In genomic region chr7:126799050-126799467, GRCm38 (mm10) we compare ENCODE assay signal across 8 mouse cellular contexts. TPM values are rescaled to one million over a fixed set of nuclear protein-coding genes. Genes with fewer than 3 reads are reported as not detected.
A peak's percentile ranks its signal among the peaks of the same experiment; 100 is the strongest.
DNase-seq lines count a peak whose midpoint lies in the region; ATAC-seq and TF ChIP-seq lines count a peak whose summit lies in the region.

No protein-coding gene starts in this region.

- no peak for TF ChIP-seq CTCF in ES-Bruce4 (IDR thresholded peaks at IDR 0.05; ENCODE audit: low read depth, low read length)
- no peak for TF ChIP-seq CTCF in lung, adult 2 months (IDR thresholded peaks at IDR 0.05; ENCODE audit: insufficient read depth, low read length)

- 0 out of 2 replicates have a peak, but pooled peaks have one; percentile 51 for TF ChIP-seq EP300 in ES-Bruce4 (IDR thresholded peaks at IDR 0.05; ENCODE audit: insufficient read depth, low read depth, low read length)

- intact Hi-C loops in heart, postnatal 25 days (cut with DNase I) = no loop called here

- peak; percentile 98 for DNase-seq in forebrain, embryonic 14.5 days (ENCODE audit: low spot score)
- peak; percentile 98 for DNase-seq in heart, postnatal 25 days (ENCODE audit: low spot score)
- peak; percentile 98 to 99 for DNase-seq in layer of hippocampus, adult 18-20 months (ENCODE audit: low spot score in 2 of 2)
- peak; percentile 93 for DNase-seq in lung, adult 2 months
- DNase-seq in thymus, adult 18-20 months = peak; percentile 94 to 97

- H3K9ac ChIP-seq in ES-Bruce4 (ENCODE audit: low read depth, poor library complexity, severe bottlenecking) = peak overlapping the region; percentile 85
- H3K9ac ChIP-seq in forebrain, embryonic 14.5 days (ENCODE audit: low read length) = peak overlapping the region; percentile 84

- WGBS in forebrain, embryonic 14.5 days = 0% methylated on average over 29 of the region's 36 CpGs
- under 1% methylated on average over 30 of the region's 36 CpGs for WGBS in lung, adult 2 months

- TF ChIP-seq POLR2A in ES-Bruce4 (IDR thresholded peaks at IDR 0.05; ENCODE audit: insufficient read depth, low read length) = peak; percentile 99
- peak; percentile 99 for TF ChIP-seq POLR2A in lung, adult 2 months (IDR thresholded peaks at IDR 0.05; ENCODE audit: borderline replicate concordance, extremely low read depth, low read depth, low read length)

- H3K9me3 ChIP-seq in ES-Bruce4 (replicated peaks; ENCODE audit: control insufficient read depth, insufficient read depth, low read length, poor library complexity, severe bottlenecking) = no peaks in the 10 kb centered on the region
- H3K9me3 ChIP-seq in forebrain, embryonic 14.5 days (replicated peaks; ENCODE audit: control insufficient read depth, low read length) = no peaks in the 10 kb centered on the region

- peak overlapping the region; percentile 90 for H3K4me2 ChIP-seq in forebrain, embryonic 14.5 days (ENCODE audit: low read length)

- H3K27ac ChIP-seq in ES-Bruce4 (ENCODE audit: insufficient read depth, low read length) = peak overlapping the region; percentile 23
- H3K27ac ChIP-seq in forebrain, embryonic 14.5 days (ENCODE audit: low read depth, low read length) = peak overlapping the region; percentile 95

- H3K36me3 ChIP-seq in ES-Bruce4 (ENCODE audit: control insufficient read depth, insufficient read depth, low read length, poor library complexity, severe bottlenecking) = peaks cover 28% of the 10 kb centered on the region
- H3K36me3 ChIP-seq in forebrain, embryonic 14.5 days (ENCODE audit: control insufficient read depth, insufficient read depth, low read length) = peaks cover 45% of the 10 kb centered on the region

- peak overlapping the region; percentile 89 for H3K4me3 ChIP-seq in ES-Bruce4 (ENCODE audit: low read depth, low read length)
- peak overlapping the region; percentile 70 for H3K4me3 ChIP-seq in forebrain, embryonic 14.5 days (ENCODE audit: low read depth, low read length)
- H3K4me3 ChIP-seq in lung, adult 2 months (replicated peaks; ENCODE audit: extremely low read depth, low read depth, low read length) = peak overlapping the region; percentile 100

- H3K4me1 ChIP-seq in ES-Bruce4 (ENCODE audit: control insufficient read depth, insufficient read depth, low read length) = no peaks in the 10 kb centered on the region
- peaks cover 12% of the 10 kb centered on the region for H3K4me1 ChIP-seq in forebrain, embryonic 14.5 days (ENCODE audit: control insufficient read depth, insufficient read depth, low read length)
- H3K4me1 ChIP-seq in lung, adult 2 months (ENCODE audit: control insufficient read depth, insufficient read depth, low read length) = peaks cover 10% of the 10 kb centered on the region

- no peaks in the 10 kb centered on the region for H3K27me3 ChIP-seq in ES-Bruce4 (ENCODE audit: control insufficient read depth, insufficient read depth, low read length, poor library complexity, severe bottlenecking)
- H3K27me3 ChIP-seq in forebrain, embryonic 14.5 days (replicated peaks; ENCODE audit: control insufficient read depth, insufficient read depth, low read length) = no peaks in the 10 kb centered on the region

- peak; percentile 79 for ATAC-seq in cerebellum, adult (ENCODE audit: insufficient number of reproducible peaks, low FRiP score, low TSS enrichment)
- peak; percentile 97 for ATAC-seq in forebrain, embryonic 14.5 days
- peak; percentile 86 for ATAC-seq in neutrophil, adult 5-6 weeks (ENCODE audit: extremely low read depth, insufficient number of reproducible peaks, low FRiP score, poor library complexity, severe bottlenecking)

RNA-seq across cellular contexts. Expression of gene Fam57b, which starts 1.6 kb away (rescaled TPM):
- polyA plus RNA-seq in ES-Bruce4 (2011; ENCODE audit: insufficient read depth, insufficient read length, low read depth, missing spikeins) = 2.7 and 4.2 TPM in 2 replicates
- 31.3 and 37.4 TPM in 2 replicates for polyA plus RNA-seq in forebrain, embryonic 14.5 days (2014; fragmentation: Nextera tagmentation; extraction: Ambion mirVana)
- total RNA-seq in heart, postnatal 25 days (2021) = 10 to 100 TPM in 1 of 2 experiments, 1 to 10 TPM in 1; 8.9 to 10.4 TPM
- 10 to 100 TPM; 62.4 to 68.1 TPM for total RNA-seq in layer of hippocampus, adult 18-20 months (2021)
- polyA plus RNA-seq in lung, adult 2 months (2012; rRNA removed) = 11.9 and 13.3 TPM in 2 replicates
- not detected in 2 replicates for total RNA-seq in neutrophil, adult 5-6 weeks (2017)

RNA-seq across cellular contexts. Expression of gene Ppp4c, which starts 6.8 kb away (rescaled TPM):
- polyA plus RNA-seq in ES-Bruce4 (2011; ENCODE audit: insufficient read depth, insufficient read length, low read depth, missing spikeins) = 111 and 127 TPM in 2 replicates
- 231 and 256 TPM in 2 replicates for polyA plus RNA-seq in forebrain, embryonic 14.5 days (2014; fragmentation: Nextera tagmentation; extraction: Ambion mirVana)
- 10 to 100 TPM; 32.7 to 33.1 TPM for total RNA-seq in heart, postnatal 25 days (2021)
- 10 to 100 TPM; 48.9 to 54.5 TPM for total RNA-seq in layer of hippocampus, adult 18-20 months (2021)
- polyA plus RNA-seq in lung, adult 2 months (2012; rRNA removed) = 135 and 156 TPM in 2 replicates
- 210 and 221 TPM in 2 replicates for total RNA-seq in neutrophil, adult 5-6 weeks (2017)

RNA-seq across cellular contexts. Expression of gene Tbx6, which starts 17.8 kb away (rescaled TPM):
- polyA plus RNA-seq in ES-Bruce4 (2011; ENCODE audit: insufficient read depth, insufficient read length, low read depth, missing spikeins) = 1.7 TPM in 2 replicates
- 0.42 and 0.47 TPM in 2 replicates for polyA plus RNA-seq in forebrain, embryonic 14.5 days (2014; fragmentation: Nextera tagmentation; extraction: Ambion mirVana)
- total RNA-seq in heart, postnatal 25 days (2021) = under 1 TPM; 0.34 to 0.70 TPM
- total RNA-seq in layer of hippocampus, adult 18-20 months (2021) = under 1 TPM; 0.56 to 0.64 TPM
- 8.7 and 9.5 TPM in 2 replicates for polyA plus RNA-seq in lung, adult 2 months (2012; rRNA removed)
- 14.4 and 19.8 TPM in 2 replicates for total RNA-seq in neutrophil, adult 5-6 weeks (2017)

RNA-seq across cellular contexts. Expression of gene Ypel3, which starts 22.3 kb away (rescaled TPM):
- polyA plus RNA-seq in ES-Bruce4 (2011; ENCODE audit: insufficient read depth, insufficient read length, low read depth, missing spikeins) = 56.8 and 62.1 TPM in 2 replicates
- polyA plus RNA-seq in forebrain, embryonic 14.5 days (2014; fragmentation: Nextera tagmentation; extraction: Ambion mirVana) = 206 and 230 TPM in 2 replicates
- 10 to 100 TPM; 63.7 to 74.0 TPM for total RNA-seq in heart, postnatal 25 days (2021)
- 100 to 1,000 TPM; 286 to 300 TPM for total RNA-seq in layer of hippocampus, adult 18-20 months (2021)
- polyA plus RNA-seq in lung, adult 2 months (2012; rRNA removed) = 390 and 597 TPM in 2 replicates
- 367 and 379 TPM in 2 replicates for total RNA-seq in neutrophil, adult 5-6 weeks (2017)

RNA-seq across cellular contexts. Expression of gene 4930451I11Rik, which starts 32.4 kb away (rescaled TPM):
- polyA plus RNA-seq in ES-Bruce4 (2011; ENCODE audit: insufficient read depth, insufficient read length, low read depth, missing spikeins) = not detected in 2 replicates
- polyA plus RNA-seq in forebrain, embryonic 14.5 days (2014; fragmentation: Nextera tagmentation; extraction: Ambion mirVana) = not detected in 2 replicates
- not detected for total RNA-seq in heart, postnatal 25 days (2021)
- not detected for total RNA-seq in layer of hippocampus, adult 18-20 months (2021)
- not detected in 2 replicates for polyA plus RNA-seq in lung, adult 2 months (2012; rRNA removed)
- total RNA-seq in neutrophil, adult 5-6 weeks (2017) = not detected in 2 replicates

Comparison
In these comparisons a context has a peak if more than half of its experiments do, and no peak if none do; other contexts are left out.
1. Peak in every context shown above with its lines: DNase-seq, ATAC-seq, H3K4me3 ChIP-seq and H3K27ac ChIP-seq.